Mouse (Mus musculus) bone marrow, adult 2 months (tissue): ENCODE results near the gene Clcnkb.

Source experiments
- CTCF ChIP-seq: fragments of 200-500 bp; IDR thresholded peaks from 2 replicates; pipeline ENCODE4 v1.5.1; 2011; ENCODE audit warnings: low read length, control low read depth; ENCODE audit not compliant: control insufficient read depth, insufficient read depth
- POLR2A ChIP-seq: fragments of 200-500 bp; IDR thresholded peaks from 2 replicates; pipeline ENCODE4 v1.6.1; 2011; ENCODE audit warnings: low read depth, mild to moderate bottlenecking, control low read depth, low read length, borderline replicate concordance; ENCODE audit not compliant: control insufficient read depth

DNA sequence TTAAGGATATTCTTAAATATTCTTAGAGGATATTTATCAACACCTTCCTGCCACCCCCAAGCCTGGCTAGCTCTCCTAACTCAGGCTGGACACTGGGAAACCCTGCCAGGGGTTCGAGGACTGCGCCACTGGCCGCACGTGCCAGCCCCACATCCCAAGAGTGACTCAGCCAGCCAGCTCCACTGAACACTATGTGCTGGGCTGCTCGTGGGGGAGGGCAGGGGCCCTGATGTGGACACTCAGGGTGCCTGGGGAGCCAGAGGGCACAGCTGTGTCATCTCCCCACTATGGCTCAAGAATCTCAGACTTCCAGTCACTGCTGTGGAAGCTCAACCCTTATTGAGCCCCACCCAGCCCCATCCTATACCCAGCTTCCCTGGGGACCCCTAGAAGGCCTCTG is 7.5 kb upstream of the Clcnkb start:
- TF ChIP-seq CTCF (no peak), POLR2A (no peak)
